Mouse (Mus musculus) testis, adult 2 months (tissue): ENCODE results near the gene Fgfr4.

Source experiments
- CTCF ChIP-seq: fragments of 200-500 bp; IDR thresholded peaks from 2 replicates; pipeline ENCODE4 v1.5.1; 2012; ENCODE audit warnings: low read depth, mild to moderate bottlenecking, inconsistent platforms, low read length, moderate library complexity; ENCODE audit not compliant: control insufficient read depth, insufficient read depth, insufficient replicate concordance
- POLR2A ChIP-seq: fragments of 200-500 bp; IDR thresholded peaks from 2 replicates; pipeline ENCODE4 v1.6.1; 2012; ENCODE audit warnings: low read depth, mild to moderate bottlenecking, inconsistent platforms, low read length, moderate library complexity; ENCODE audit not compliant: control insufficient read depth

DNA sequence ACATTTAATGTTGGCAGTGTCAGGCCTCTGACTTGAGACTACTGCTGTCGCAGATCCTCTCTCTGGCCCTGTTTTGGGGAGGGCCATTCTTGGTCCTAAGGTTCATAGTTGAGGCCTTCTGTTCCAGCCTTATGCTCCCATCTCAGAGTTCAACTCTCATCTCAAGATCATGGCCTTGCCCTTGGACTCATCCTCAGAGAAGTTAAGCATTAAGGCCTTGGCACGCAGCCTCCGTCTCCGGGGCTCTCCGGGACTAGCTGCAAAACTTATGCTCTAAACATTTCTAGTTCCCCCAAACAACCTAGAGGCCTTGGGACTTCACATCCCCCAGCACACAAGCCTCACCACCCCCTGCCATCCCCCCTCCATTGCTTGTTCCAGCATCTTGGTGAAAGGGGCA lies 15.8 kb downstream of the Fgfr4 start:
- TF ChIP-seq POLR2A (no peak), CTCF (no peak)
